Mouse (Mus musculus) urinary bladder, adult 18-20 months (tissue): ENCODE data around the gene Zan.

ENCODE experiments used
- DNase-seq, 2 experiments: peaks; one replicate each; pipeline ENCODE4 v3.0.0; 2022; ENCODE audit warnings: low spot score in 2 of 2, mixed read lengths in 2 of 2

The Zan gene

DNA sequence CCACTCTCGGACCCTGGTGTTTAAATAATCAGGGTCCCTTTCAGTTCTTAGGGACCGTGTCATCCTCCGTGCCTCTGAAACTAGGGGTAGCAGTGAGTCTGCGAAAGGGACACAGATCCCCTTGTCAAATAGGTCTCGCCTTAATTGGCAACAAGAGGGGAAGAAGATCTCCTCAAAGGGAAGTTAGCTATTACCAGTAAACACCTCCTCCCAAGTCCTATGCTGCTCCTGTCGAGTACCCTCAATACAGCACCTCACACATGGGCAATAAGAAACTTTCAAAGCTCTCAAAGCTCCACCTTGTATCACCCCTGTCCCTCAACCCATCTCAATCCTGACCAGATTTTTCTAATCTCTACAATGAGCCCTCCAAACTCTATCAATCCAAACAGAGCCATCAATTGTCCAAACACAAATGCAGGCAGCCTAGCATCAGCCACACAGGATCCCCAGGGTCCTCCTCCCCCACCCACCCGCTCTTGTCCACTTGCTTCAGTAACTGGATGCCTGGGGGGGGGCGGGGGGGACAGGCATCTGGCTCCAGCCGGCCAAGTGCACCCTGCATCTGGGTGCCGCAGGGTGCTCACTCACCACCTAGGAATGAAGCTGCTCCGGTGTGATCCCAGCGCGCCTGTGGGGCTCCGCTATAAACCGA, 143.9 kb downstream of the Zan start:
- DNase-seq: no peak

DNA sequence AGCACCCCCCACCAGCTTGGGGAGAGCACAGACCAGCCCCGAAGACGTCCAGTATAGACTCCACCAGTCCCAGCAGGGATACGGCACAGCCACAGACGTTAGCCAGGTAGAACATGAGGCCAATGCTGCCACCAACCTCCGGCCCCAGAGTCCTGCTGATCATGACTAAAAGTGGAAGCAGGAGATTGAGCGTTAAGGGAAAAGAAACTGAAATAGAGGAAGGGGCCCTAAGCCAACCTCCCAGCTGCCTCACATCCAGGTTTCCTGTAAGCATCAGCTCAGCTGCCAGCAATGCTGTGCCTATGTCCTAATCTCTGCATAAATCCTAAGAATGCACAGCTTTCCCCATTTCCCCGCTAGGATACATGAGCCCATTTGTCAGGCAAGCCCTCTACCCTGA, 146.0 kb downstream of the Zan start:
- DNase-seq: no peak
